Mouse (Mus musculus): Measurements from ENCODE around the gene Cypt15. TPM values are rescaled to one million over a fixed set of nuclear protein-coding genes. Genes with fewer than 3 reads are reported as not detected.
"Not testable (repeated sequence)": the region's sequence is repeated elsewhere in the genome, so short reads cannot be mapped to it uniquely, and the experiment has no call there.

Cypt15 gene
- not detected for total RNA-seq (2018; cell fraction: chromatin; rRNA removed)
- not detected for total RNA-seq (2018; cell fraction: cytosol; rRNA removed)
- total RNA-seq (2018; cell fraction: nucleus; rRNA removed), result not detected
- polyA plus RNA-seq (2018), result not detected in 3 replicates

GRCm38 (mm10) chrX:39345967-39346366 is at the start of gene Cypt15:
Cypt15 (plus strand) TSS chrX:39346267.
- H3K27ac ChIP-seq; H3K79me2 ChIP-seq (ENCODE audit: inconsistent target); H3K4me3 ChIP-seq (ENCODE audit: inconsistent target); H3K36me3 ChIP-seq (ENCODE audit: inconsistent target): not testable (repeated sequence)
- 73% methylated on average over 1 of the region's 1 CpGs for WGBS (ENCODE audit: missing documents)

DNA sequence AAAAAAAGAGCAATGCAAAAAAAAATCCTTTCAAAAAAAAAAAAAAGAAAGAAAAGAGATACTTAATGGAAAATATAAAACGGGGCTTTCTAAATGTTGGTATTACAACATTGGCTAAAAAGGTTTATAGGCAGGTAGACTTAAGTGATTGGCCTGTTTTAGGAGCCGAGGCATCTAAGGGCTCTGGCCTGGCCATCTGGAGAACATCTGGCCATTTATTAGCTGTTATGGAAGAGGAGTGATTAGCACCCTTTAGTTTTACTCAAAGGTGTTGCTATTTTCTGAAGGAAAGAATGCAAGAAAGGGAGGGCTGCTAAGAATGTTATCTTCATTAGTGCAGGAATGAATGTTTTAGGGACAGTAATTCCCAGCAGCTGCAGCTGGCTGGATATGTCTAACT is 24.9 kb downstream of the Cypt15 start:
- H3K27ac ChIP-seq, result no peak overlapping the region
- H3K4me3 ChIP-seq (ENCODE audit: inconsistent target), result no peak overlapping the region
- no peaks in the 10 kb centered on the region for H3K36me3 ChIP-seq (ENCODE audit: inconsistent target)
- H3K79me2 ChIP-seq (ENCODE audit: inconsistent target), result no peaks in the 10 kb centered on the region
- 68% methylated on average over 2 of the region's 2 CpGs for WGBS (ENCODE audit: missing documents)

GRCm38 (mm10) chrX:39378830-39379229 is 32.8 kb downstream of the Cypt15 start:
- H3K79me2 ChIP-seq (ENCODE audit: inconsistent target), result no peaks in the 10 kb centered on the region
- no peak overlapping the region for H3K4me3 ChIP-seq (ENCODE audit: inconsistent target)
- H3K36me3 ChIP-seq (ENCODE audit: inconsistent target), result no peaks in the 10 kb centered on the region
- no peak overlapping the region for H3K27ac ChIP-seq
- WGBS (ENCODE audit: missing documents), result 75% methylated on average over 2 of the region's 2 CpGs

GRCm38 (mm10) chrX:39383806-39384205 is 37.7 kb downstream of the Cypt15 start:
- WGBS (ENCODE audit: missing documents), result 82% methylated on average over 2 of the region's 2 CpGs
- Histone ChIP-seq H3K79me2 (ENCODE audit: inconsistent target) (no peaks in the 10 kb centered on the region), H3K4me3 (ENCODE audit: inconsistent target) (no peak overlapping the region), H3K27ac (no peak overlapping the region), H3K36me3 (ENCODE audit: inconsistent target) (no peaks in the 10 kb centered on the region)

Measured in macrophage (primary cell).